Mouse (Mus musculus) CH12F3 (cell line): ENCODE data around the gene Gm17606.

ENCODE experiments used
- in situ Hi-C: fragments of 300-500 bp; cut with MboI; formaldehyde crosslinking; loops from 2 replicates; pipeline ENCODE4 v1.14.3; 2020; ENCODE audit warnings: low sequenced_read_pairs

Gm17606 gene

DNA sequence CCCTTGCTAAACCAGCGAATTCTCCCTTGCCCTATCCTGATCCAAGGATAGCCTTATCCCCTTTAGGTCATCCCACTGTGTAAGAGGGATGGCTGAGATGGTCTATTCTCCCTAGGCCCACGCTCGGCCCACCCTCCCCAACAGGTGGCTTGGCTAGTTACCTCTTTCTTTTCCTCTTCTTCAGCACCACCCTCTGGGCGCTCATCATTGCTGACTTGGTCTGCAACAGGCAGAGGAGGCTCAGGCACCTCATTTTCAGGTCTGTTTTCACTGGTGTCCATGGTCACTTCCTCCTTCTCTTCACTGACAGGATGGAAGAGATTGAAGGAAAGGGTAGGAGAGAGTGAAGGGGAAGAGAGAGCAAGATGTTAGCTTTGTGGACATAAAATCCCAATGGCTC lies 10.8 kb downstream of the Gm17606 start:
- in situ Hi-C loops = no loop called here

DNA sequence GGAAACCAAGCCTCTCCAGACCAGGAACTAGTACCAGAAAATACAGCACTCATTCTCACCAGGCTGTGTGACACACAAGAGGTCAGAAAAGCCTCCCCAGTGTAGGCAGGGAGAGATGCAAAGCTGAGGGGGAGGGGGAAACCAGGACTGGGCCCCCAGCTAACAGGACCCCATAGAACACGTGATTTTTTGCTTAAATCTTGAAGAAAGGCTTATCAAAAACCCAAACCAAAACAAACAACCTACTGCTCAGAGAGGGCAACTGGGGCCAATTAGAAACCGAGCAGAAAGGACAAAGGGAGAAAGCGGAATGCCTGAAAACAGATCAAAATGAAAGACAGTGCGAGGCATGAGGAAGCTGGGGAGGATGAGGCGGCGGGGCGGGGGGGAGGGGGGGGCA lies 12.0 kb downstream of the Gm17606 start:
- in situ Hi-C loops = no loop called here

DNA sequence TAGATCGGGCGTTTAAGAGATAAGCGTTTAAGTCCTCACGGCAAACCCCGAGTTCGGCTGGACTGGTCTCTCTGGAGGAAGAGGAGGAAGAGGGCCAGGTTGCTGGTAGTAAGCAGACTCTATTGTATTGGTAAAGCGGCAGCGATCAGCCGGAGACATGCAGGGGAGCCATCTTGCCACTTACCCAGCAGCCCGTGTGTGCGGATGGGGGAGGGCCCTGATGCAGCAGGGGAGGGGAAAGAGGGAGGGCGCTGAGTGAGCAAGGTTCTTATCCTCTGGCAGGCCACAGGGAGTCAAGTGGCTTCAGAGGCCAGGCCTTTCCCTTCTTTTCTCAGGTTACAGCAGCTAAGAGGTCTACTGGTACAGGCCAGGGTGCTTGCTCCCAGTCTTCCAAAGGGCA lies 12.7 kb downstream of the Gm17606 start:
- in situ Hi-C loops = no loop called here

DNA sequence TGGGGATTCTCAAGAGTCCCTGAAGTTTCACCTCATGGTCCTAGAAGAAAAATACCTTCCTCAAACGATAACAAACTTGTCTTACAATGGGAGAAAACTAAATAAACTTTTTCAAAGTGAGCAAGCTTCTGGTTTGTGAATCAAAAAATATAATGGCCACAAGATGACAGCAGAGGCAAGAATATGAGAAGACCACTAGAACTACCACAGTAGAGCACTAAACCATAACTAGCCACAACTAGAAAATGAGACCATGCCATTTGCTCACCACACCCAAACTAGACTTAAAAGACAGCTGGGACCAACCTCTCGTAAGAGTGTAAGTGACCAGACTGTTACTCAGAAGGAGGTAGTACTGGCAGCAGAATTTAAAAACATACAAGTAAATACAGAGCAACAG lies 19.3 kb downstream of the Gm17606 start:
- in situ Hi-C loops = no loop called here

DNA sequence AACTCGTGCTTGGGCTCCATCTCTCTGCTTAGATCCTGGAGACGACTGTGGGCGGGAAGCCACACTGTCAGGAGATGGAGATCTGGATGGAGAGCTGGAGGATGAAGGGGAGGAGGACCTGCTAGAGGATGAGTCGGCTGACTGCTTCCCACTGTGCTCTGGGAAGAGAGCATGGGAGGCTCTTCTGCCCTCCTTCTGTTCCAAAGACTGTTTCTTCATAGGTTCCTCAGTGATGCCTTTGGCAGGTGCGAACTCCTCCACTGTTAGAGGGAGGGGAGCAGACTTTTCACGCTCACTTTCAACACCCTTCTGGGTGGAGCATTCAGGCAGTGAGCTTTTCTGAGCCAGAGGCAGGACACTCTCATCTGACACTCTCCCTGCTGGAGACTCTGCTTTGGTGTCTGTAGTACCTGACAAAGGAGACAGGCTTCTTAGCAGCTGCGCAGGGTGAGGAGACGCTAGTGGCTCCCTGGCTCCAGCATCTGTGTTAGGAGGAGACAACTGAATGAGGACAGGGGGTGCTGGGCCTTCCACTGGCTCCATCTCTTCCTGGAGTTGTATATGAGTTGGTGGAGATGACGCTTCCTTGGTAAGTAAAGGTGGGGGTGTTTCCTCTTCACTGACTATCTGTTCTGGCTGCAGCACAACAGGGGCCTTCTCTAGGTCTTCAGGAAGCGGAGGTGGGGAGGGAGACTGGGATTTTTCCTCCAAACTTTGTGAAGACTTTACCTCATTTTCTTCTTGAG lies 23.9 kb downstream of the Gm17606 start:
- in situ Hi-C loops = no loop called here

DNA sequence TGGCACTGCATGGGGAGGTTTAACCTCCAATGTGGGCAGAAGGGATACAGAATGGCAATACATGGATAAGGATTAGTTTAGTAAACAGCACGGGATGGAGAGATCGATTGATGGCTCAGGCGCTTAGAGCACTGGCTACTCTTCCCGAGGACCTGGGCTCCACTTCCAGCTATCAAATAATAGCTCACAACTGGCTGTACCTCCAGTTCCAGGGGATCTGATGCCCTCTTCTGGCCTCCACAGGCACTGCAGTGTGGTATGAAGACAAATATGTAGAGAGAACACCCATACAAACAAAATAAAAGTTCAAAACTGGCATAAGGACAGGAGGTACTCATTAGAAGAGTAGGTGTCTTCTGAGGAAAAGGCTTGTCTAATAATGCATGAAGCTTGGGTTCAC lies 28.6 kb downstream of the Gm17606 start:
- in situ Hi-C loops = no loop called here

DNA sequence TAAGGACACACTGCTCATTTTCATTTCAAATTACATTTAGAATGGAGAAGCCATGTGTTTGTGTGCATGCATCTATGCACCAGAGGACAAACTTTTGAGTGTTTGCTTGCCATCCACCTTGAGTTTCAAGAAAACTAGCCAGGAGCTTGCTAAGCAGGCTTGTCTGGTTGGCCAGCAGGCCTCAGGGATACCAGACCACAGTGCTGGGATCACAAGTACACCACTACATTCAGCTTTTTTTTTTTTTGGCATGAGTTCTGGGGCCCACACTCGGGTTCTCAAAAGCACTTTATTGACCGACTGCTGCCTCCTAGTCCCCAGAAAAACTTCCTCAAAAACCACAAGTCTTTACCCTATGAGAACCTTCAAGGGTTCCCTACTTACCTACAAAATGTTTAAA lies 33.6 kb downstream of the Gm17606 start:
- in situ Hi-C loops = no loop called here

DNA sequence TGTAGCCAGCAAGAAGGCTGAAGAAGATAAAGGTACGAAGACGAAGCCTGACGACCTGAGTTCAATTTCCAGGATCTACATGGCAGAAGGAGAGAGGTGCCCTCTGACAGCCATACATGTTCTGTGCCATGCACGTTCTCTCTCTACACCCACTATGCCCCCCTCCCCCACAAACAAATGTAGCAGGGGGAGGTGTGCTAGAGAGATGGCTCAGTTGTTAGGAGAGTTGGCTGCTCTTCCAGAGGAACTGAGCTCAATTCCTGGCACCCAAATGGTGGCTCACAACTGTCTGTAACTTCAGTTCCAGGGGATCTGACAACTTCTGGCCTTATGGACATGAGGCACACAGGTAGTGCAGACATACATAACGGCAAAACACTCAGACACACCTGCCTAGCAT lies 35.5 kb downstream of the Gm17606 start:
- in situ Hi-C loops = no loop called here

DNA sequence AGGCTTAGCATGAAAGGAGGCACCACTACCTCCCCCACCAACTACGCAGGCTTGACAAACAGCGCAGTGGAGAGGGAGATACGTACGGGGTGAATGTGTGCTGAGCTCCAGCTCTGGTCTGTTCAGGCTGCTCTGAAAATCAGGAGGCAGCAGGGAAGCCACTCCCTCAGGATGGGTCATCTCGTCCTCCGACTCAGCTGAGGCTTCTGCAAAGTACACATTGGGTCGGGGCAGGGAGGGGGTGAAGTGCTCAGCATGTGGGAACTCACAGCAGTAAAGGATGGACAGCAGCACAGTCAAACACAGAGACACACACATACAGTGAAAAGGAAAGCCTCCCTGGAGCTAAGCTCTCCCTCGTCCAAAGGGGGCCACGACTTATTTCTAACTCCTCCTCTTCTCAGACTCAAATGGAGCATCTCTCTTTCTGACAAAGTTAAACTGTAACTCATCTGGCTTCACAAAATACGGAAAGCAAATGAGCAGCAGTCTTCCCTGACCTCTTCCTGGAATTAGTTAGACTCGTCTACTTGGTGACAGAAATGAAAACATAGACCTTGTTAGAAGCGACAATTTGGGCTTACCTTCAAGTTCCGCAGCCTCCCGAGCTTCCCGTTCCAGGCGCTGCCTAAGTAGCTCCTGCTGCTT lies 38.0 kb downstream of the Gm17606 start:
- in situ Hi-C loops = no loop called here

DNA sequence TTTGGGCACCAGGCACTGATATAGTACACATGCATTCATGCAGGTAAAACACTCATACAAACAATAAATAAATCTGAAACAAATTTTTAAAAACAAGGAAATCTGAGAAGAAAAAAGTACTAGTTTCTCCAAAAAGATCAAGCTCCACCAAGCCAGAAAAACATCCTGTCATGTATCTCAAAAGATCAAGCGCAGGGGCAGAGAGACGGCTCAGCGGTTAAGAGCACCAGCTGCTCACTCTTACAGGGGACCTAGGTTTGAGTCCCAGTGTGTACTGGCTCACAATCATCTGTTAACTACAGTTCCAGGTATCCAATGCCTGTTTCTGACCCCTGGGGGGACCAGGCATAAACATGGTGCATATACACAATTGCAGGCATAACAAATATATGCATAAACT lies 41.6 kb downstream of the Gm17606 start:
- in situ Hi-C loops = no loop called here

DNA sequence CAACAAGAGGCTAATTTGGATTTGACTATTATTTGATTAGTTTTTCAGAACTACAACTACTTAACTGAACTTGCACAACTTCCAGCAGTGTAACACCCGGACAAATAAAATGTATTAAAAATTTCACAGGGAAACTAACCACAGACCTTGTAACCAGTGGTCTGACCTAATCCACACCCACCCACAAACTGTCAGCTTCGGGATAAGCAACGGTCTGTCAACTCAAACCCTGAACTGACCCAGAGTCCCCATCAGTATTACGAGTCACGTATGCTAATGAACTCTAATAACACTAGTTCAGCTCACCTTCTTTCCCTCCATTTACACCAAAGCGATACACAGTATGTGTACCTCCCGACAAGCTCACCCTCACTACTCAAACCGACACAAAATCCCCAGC lies 44.7 kb downstream of the Gm17606 start:
- in situ Hi-C loops = no loop called here

DNA sequence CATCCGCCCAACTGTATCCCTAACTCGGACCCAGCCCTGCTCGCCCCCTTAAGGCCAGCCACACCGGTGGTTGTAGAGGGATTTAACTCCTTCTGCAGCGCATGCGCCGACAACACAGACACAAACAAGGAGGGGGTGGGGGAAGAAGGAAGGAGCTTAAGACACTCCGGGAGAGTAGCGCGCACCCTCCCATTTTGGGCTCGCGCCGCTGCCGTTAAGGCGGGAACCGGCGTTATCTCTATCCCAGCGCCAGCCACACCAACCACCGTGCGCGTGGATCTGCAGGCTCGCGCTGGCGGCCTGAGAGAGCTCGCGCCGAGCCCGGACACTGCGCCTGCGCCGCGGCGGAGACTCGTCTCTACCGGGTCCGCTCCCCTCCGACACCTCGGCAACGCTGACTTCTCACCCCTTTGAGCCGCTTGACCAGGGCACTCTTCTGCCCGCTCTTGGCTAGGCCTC lies 45.3 kb downstream of the Gm17606 start, which contains the start of gene 1700123O20Rik:
Gene 1700123O20Rik (plus strand): TSS at position 154 of the 459 bp plus-strand sequence.
- in situ Hi-C loops = no loop called here

DNA sequence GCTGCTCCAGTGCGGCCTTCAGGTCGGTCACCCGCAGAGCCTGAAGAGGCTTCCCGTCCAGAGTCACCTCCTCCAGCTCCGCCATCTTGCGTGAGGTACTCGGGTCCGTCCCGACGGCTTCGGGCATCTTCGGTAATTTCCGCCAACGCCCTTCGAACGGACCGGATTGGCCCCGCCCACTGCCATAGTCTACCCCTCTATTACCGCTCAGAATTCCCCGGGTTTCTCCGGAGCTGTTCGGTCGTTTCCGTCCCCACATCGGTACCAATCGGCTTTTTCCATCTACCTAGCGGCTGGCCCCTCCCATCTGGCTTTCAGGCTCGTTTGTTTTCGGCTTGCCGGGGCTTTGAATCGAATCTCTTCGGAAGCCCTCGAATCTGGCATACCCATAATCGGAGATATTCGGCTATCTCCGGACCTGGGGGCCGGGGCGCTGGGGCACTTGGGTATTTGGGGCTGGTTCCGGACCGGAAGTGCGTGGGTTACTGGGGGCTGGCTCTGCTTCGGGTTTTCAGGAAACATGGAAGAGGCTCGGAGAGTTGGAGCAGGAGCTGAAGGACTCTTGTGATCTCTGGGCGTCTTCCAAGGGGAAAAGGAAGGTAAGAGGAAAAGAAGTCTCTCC lies 45.9 kb downstream of the Gm17606 start, which contains the start of gene Acin1:
Gene Acin1 (minus strand): TSS at position 410 of the 622 bp plus-strand sequence.
- in situ Hi-C loops = no loop called here

DNA sequence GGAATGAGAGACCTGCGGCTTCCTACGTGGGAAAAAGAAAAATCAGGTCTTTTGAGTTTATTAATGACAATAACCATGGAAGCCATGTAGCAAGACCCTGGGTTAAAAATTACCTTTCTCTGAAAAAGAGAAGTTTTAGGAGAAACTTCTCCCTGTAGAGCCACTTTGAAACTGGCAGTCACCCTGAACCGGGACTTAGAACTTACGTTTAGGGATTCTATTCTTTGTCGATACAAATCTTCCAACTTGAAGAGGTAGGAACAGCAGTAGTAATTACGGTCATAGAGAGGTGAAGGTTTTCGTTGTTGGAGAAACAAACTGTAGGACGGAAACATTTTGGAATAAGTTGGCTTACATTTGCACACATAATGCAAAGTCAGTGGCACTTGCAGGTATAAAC lies 46.5 kb downstream of the Gm17606 start:
- in situ Hi-C loops = no loop called here

DNA sequence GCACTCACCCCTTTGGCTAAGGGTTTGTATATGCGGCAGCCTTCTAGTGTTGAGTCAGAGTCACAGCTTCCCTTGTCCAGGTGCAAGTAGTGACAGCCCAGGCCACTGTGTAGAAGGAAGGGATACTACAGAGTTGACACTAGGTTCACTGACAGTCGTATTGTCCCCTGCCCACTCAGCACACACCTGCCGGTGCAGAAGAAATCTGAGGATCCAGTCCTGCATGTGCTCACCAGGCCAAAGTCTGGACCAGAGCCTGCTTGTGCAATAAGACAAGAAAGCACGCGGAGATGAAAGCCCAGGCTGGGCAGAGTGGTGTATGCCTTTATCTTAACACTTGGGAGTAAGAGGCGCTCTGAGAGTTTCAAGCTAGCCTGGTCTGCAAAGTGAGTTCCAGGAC lies 54.3 kb downstream of the Gm17606 start:
- in situ Hi-C loops = no loop called here

DNA sequence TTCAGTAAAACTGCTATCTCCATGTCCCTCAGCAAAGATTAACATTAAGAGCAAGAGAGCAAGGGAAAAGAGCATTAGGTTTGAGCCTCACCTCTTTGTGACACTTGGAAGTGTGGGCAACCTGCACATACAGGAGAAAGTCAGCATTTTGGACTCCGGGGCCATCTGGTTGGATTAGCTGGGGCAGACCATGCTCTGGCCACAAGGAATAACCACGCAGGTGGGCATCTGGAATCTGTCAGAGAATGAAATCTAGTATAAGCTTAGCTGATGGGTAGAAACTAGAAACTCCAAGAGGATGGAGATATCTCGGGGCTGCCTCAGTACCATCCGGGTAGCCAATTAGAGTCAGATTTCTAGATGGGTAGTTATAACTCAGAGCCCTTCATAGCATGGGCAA lies 56.0 kb downstream of the Gm17606 start:
- in situ Hi-C loops = no loop called here
